Mouse (Mus musculus) CH12.LX (cell line): Measurements from ENCODE around the gene Trim47. TPM values are rescaled to one million over a fixed set of nuclear protein-coding genes. Genes with fewer than 3 reads are reported as not detected.

Experiments used
- DNase-seq: peaks from one replicate; pipeline ENCODE4 v3.0.0-alpha.2; 2013; ENCODE audit errors: extremely low read depth
- H3K27ac ChIP-seq: 2 replicates; pipeline ENCODE4 v1.5.1; 2012; ENCODE audit warnings: low read depth, mild to moderate bottlenecking, control low read depth, moderate library complexity; ENCODE audit not compliant: insufficient read depth
- H3K27me3 ChIP-seq: replicated peaks from 2 replicates; pipeline ENCODE3; 2012; ENCODE audit warnings: inconsistent platforms
- H3K36me3 ChIP-seq, 2 experiments: replicated peaks in 1 of 2; 2 replicates each; pipeline versions ENCODE3 to v1.6.1; 2012; ENCODE audit warnings: inconsistent platforms in 1 of 2, low read length in 1 of 2, mild to moderate bottlenecking in 1 of 2, mixed read lengths in 1 of 2, moderate library complexity in 1 of 2; ENCODE audit not compliant: control insufficient read depth in 1 of 2, insufficient read depth in 1 of 2
- H3K4me1 ChIP-seq, 2 experiments: 2 replicates each; pipeline ENCODE4 v1.6.1; 2012; ENCODE audit warnings: inconsistent platforms in 1 of 2, moderate library complexity in 1 of 2; ENCODE audit not compliant: insufficient read depth in 2 of 2, control insufficient read depth in 1 of 2
- H3K4me2 ChIP-seq: 2 replicates; pipeline ENCODE4 v1.6.1; 2012; ENCODE audit warnings: low read depth, mild to moderate bottlenecking, control low read depth; ENCODE audit not compliant: poor library complexity, insufficient read depth, severe bottlenecking
- H3K4me3 ChIP-seq, 3 experiments: fragments of 150-350 bp in 1 of 3; sonication (generic) in 1 of 3; replicated peaks in 1 of 3; 2 replicates each; pipeline versions ENCODE3 to v1.5.1; 2011 to 2012; ENCODE audit warnings: low read depth in 2 of 3, low read length in 2 of 3, mild to moderate bottlenecking in 2 of 3, moderate library complexity in 2 of 3, control low read depth in 1 of 3, improper control_type of control experiment in 1 of 3, inconsistent platforms in 1 of 3, mixed read lengths in 1 of 3; ENCODE audit not compliant: poor library complexity in 1 of 3
- H3K79me2 ChIP-seq: replicated peaks from 2 replicates; pipeline ENCODE4 v1.6.1; 2012; ENCODE audit warnings: mild to moderate bottlenecking, moderate library complexity; ENCODE audit not compliant: control insufficient read depth, poor library complexity, insufficient read depth, severe bottlenecking; ENCODE audit errors: extremely low read depth
- H3K9ac ChIP-seq: 2 replicates; pipeline ENCODE4 v1.6.1; 2012; ENCODE audit warnings: low read depth, mild to moderate bottlenecking, control low read depth, moderate library complexity; ENCODE audit not compliant: insufficient read depth
- H3K9me3 ChIP-seq: replicated peaks from 2 replicates; pipeline ENCODE3; 2012; ENCODE audit warnings: low read length, inconsistent platforms, mixed read lengths
- CHD1 ChIP-seq: IDR thresholded peaks from 2 replicates; pipeline ENCODE4 v1.6.1; 2012; ENCODE audit warnings: low read depth, low read length, improper control_type of control experiment, inconsistent platforms
- CHD2 ChIP-seq: IDR thresholded peaks from 2 replicates; pipeline ENCODE4 v1.6.1; 2011; ENCODE audit warnings: low read length, improper control_type of control experiment
- ELF1 ChIP-seq: IDR thresholded peaks from 2 replicates; pipeline ENCODE4 v1.6.1; 2014; ENCODE audit warnings: low read depth, mild to moderate bottlenecking, inconsistent platforms, low read length, improper control_type of control experiment
- ETS1 ChIP-seq: conservative IDR thresholded peaks from 2 replicates; pipeline ENCODE4 v1.6.1; 2012; ENCODE audit warnings: low read depth, mild to moderate bottlenecking, inconsistent platforms, low read length, improper control_type of control experiment, moderate library complexity
- GABPA ChIP-seq: IDR thresholded peaks from 2 replicates; pipeline ENCODE4 v1.6.1; 2012; ENCODE audit warnings: low read depth, low read length, improper control_type of control experiment, inconsistent platforms; ENCODE audit not compliant: insufficient replicate concordance
- HCFC1 ChIP-seq: IDR thresholded peaks from 2 replicates; pipeline ENCODE4 v1.6.1; 2012; ENCODE audit warnings: low read depth, mild to moderate bottlenecking, inconsistent platforms, low read length, improper control_type of control experiment
- IRF4 ChIP-seq: IDR thresholded peaks from 2 replicates; pipeline ENCODE4 v1.6.1; 2014; ENCODE audit warnings: low read depth, mild to moderate bottlenecking, inconsistent platforms, low read length, improper control_type of control experiment
- JUN ChIP-seq: IDR thresholded peaks from 2 replicates; pipeline ENCODE4 v1.6.1; 2011; ENCODE audit warnings: low read depth, mild to moderate bottlenecking, low read length, improper control_type of control experiment, moderate library complexity; ENCODE audit not compliant: insufficient read depth
- MAFK ChIP-seq: IDR thresholded peaks from 2 replicates; pipeline ENCODE4 v1.6.1; 2011; ENCODE audit warnings: low read length, improper control_type of control experiment; ENCODE audit not compliant: insufficient replicate concordance
- MEF2A ChIP-seq: IDR thresholded peaks from 2 replicates; pipeline ENCODE4 v1.6.1; 2014; ENCODE audit warnings: low read depth, mild to moderate bottlenecking, inconsistent platforms, low read length, improper control_type of control experiment, borderline replicate concordance
- MXI1 ChIP-seq: IDR thresholded peaks from 2 replicates; pipeline ENCODE4 v1.6.1; 2011; ENCODE audit warnings: mild to moderate bottlenecking, low read depth, low read length, improper control_type of control experiment
- NELFE ChIP-seq: IDR thresholded peaks from 2 replicates; pipeline ENCODE4 v1.6.1; 2011; ENCODE audit warnings: low read depth, low read length, improper control_type of control experiment
- POLR2A ChIP-seq: IDR thresholded peaks from 2 replicates; pipeline ENCODE4 v1.6.1; 2011; ENCODE audit warnings: low read depth, mild to moderate bottlenecking, improper control_type of control experiment, low read length
- POLR2AphosphoS2 ChIP-seq: IDR thresholded peaks from 2 replicates; pipeline ENCODE4 v1.6.1; 2011; ENCODE audit warnings: low read depth, low read length, improper control_type of control experiment
- SMC3 ChIP-seq: IDR thresholded peaks from 2 replicates; pipeline ENCODE4 v1.6.1; 2011; ENCODE audit warnings: low read depth, low read length, improper control_type of control experiment
- TBP ChIP-seq: conservative IDR thresholded peaks from 2 replicates; pipeline ENCODE4 v1.6.1; 2011; ENCODE audit warnings: low read depth, low read length, improper control_type of control experiment
- TCF12 ChIP-seq: IDR thresholded peaks from 2 replicates; pipeline ENCODE4 v1.6.1; 2014; ENCODE audit warnings: low read depth, mild to moderate bottlenecking, inconsistent platforms, low read length, improper control_type of control experiment
- UBTF ChIP-seq: IDR thresholded peaks from 2 replicates; pipeline ENCODE4 v1.6.1; 2012; ENCODE audit warnings: low read depth, mild to moderate bottlenecking, inconsistent platforms, low read length, improper control_type of control experiment, moderate library complexity
- USF1 ChIP-seq: IDR thresholded peaks from 2 replicates; pipeline ENCODE4 v1.6.1; 2014; ENCODE audit warnings: low read depth, mild to moderate bottlenecking, inconsistent platforms, low read length, improper control_type of control experiment
- USF2 ChIP-seq: conservative IDR thresholded peaks from 2 replicates; pipeline ENCODE4 v1.6.1; 2011; ENCODE audit warnings: low read depth, low read length, improper control_type of control experiment
- ZC3H11A ChIP-seq: IDR thresholded peaks from 2 replicates; pipeline ENCODE4 v1.6.1; 2012; ENCODE audit warnings: low read depth, mild to moderate bottlenecking, inconsistent platforms, low read length, improper control_type of control experiment
- dilution Hi-C: fragments of 300-500 bp; cut with MboI; formaldehyde crosslinking; loops from 2 replicates; pipeline ENCODE4 v1.14.3; 2020; ENCODE audit warnings: low sequenced_read_pairs; ENCODE audit not compliant: extremely low pct_unique_long_range_greater_than_20kb, extremely low pct_ligation_motif_present
- in situ Hi-C: fragments of 300-500 bp; cut with MboI; formaldehyde crosslinking; loops from 3 replicates; pipeline ENCODE4 v1.14.3; 2019; ENCODE audit warnings: low sequenced_read_pairs, low pct_ligation_motif_present, low pct_unique_long_range_greater_than_20kb, mixed read lengths
- polyA plus RNA-seq: library from polyadenylated mRNA; unstranded; fragments of >175 nt; gene quantifications from 2 replicates; pipeline ENCODE4 v1.2.1, GENCODE M21; 2012; ENCODE audit warnings: low read depth; ENCODE audit not compliant: insufficient read length
- total RNA-seq, 2 experiments: library from RNA; depleted of rRNA; stranded (reverse); fragments of 300-350 nt in 1 of 2; fragments of >200 nt in 1 of 2; gene quantifications; 2 replicates each; pipeline ENCODE4 v1.2.3; 2012 to 2014

Gene Trim47
- total and polyA plus RNA-seq, 3 experiments: 0.21 to 0.38 TPM; not detected in 1

GRCm38 (mm10) chr11:116174775-116175448, 47.9 kb upstream of the Trim47 start:
- Histone ChIP-seq H3K4me3 (no peak overlapping the region), H3K27me3 (no peaks in the 10 kb centered on the region), H3K27ac (no peak overlapping the region), H3K9ac (no peak overlapping the region), H3K36me3 (peaks cover 58 to 82% of the 10 kb centered on the region in 2 experiments), H3K4me1 (peaks cover 0 to 10% of the 10 kb centered on the region in 2 experiments; a peak in 2 of 4 replicates), H3K9me3 (no peaks in the 10 kb centered on the region), H3K79me2 (no peaks in the 10 kb centered on the region), H3K4me2 (no peak overlapping the region)
- no peak for DNase-seq
- dilution Hi-C loops (no loop called here), in situ Hi-C loops (no loop called here)
- no peak for TF ChIP-seq HCFC1
- TF ChIP-seq CHD1: no peak
- TF ChIP-seq UBTF: no peak
- no peak for TF ChIP-seq NELFE
- no peak for TF ChIP-seq ELF1

- dilution Hi-C loops: no loop called here
- Histone ChIP-seq H3K4me2 (no peak overlapping the region), H3K4me3 (no peak overlapping the region), H3K9ac (no peak overlapping the region), H3K27me3 (no peaks in the 10 kb centered on the region), H3K4me1 (peaks cover 0 to 22% of the 10 kb centered on the region in 2 experiments; a peak in 3 of 4 replicates), H3K9me3 (no peaks in the 10 kb centered on the region), H3K27ac (no peak overlapping the region), H3K79me2 (peaks cover 6% of the 10 kb centered on the region; the same call in 1 of the 2 replicates), H3K36me3 (peaks cover 40 to 56% of the 10 kb centered on the region in 2 experiments)
- DNase-seq: no peak
- TF ChIP-seq IRF4 (no peak), ETS1 (no peak), UBTF (no peak), SMC3 (no peak), ZC3H11A (no peak), POLR2AphosphoS2 (no peak), TBP (no peak), CHD2 (no peak), CHD1 (no peak), GABPA (no peak), JUN (no peak), MAFK (no peak), USF1 (no peak), MXI1 (no peak), USF2 (no peak), TCF12 (no peak), POLR2A (no peak), MEF2A (no peak)
- in situ Hi-C loops: no loop called here
Measured at GRCm38 (mm10) chr11:116171959-116172358, 44.9 kb upstream of the Trim47 start.
